Mouse (Mus musculus) cortical plate, adult 2 months (tissue): Measurements from ENCODE around the gene Mars2. TPM values are rescaled to one million over a fixed set of nuclear protein-coding genes. Genes with fewer than 3 reads are reported as not detected.

Experiments used
- H3K27ac ChIP-seq: fragments of 200-500 bp; 2 replicates; pipeline ENCODE4 v1.5.1; 2012; ENCODE audit warnings: low read length, control low read depth, inconsistent platforms; ENCODE audit not compliant: insufficient read depth
- H3K4me1 ChIP-seq: fragments of 200-500 bp; 2 replicates; pipeline ENCODE4 v1.6.1; 2011; ENCODE audit warnings: low read length; ENCODE audit not compliant: control insufficient read depth, insufficient read depth
- H3K4me3 ChIP-seq: fragments of 200-500 bp; 2 replicates; pipeline ENCODE4 v1.5.1; 2011; ENCODE audit warnings: mild to moderate bottlenecking, low read length, control low read depth; ENCODE audit not compliant: insufficient read depth
- CTCF ChIP-seq: fragments of 200-500 bp; IDR thresholded peaks from 2 replicates; pipeline ENCODE4 v1.5.1; 2011; ENCODE audit warnings: mild to moderate bottlenecking, control low read depth, low read length; ENCODE audit not compliant: insufficient read depth; ENCODE audit errors: extremely low read depth
- POLR2A ChIP-seq: fragments of 200-500 bp; IDR thresholded peaks from 2 replicates; pipeline ENCODE4 v1.6.1; 2011; ENCODE audit warnings: mild to moderate bottlenecking, low read length, control low read depth; ENCODE audit not compliant: insufficient read depth; ENCODE audit errors: extremely low read depth
- polyA plus RNA-seq: library from polyadenylated mRNA; depleted of rRNA; stranded (reverse); fragments of >200 nt; gene quantifications from 2 replicates; pipeline ENCODE4 v1.2.3, GENCODE M21; 2012

The Mars2 gene
- polyA plus RNA-seq, 1 experiment = 4.1 TPM

GRCm38 (mm10) chr1:55205808-55206327, 31.1 kb upstream of the Mars2 start:
- TF ChIP-seq POLR2A (no peak), CTCF (no peak)
- H3K27ac ChIP-seq = no peak overlapping the region
- no peak overlapping the region for H3K4me3 ChIP-seq
- H3K4me1 ChIP-seq = peaks cover 1% of the 10 kb centered on the region

DNA sequence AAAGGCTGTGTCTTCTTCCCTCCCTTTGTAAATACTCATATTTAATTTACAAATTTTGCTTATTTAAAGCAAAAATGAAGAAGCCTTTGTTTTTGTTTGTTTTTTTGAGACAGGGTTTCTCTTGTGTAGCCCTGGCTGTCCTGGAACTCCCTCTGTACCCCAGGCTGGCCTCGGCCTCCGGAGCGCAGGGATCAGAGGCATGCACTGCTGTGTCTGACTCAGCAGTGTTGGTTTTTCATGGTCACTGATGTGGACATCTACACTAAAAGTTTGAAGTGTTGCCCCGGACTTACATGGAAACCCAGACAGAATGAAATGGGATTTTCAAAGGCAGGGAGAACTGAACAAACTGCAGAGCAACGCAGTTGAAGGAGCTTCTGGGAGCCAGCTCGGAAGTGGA, 29.4 kb upstream of the Mars2 start:
- Histone ChIP-seq H3K4me1 (no peaks in the 10 kb centered on the region; the same call in 1 of the 2 replicates), H3K27ac (no peak overlapping the region), H3K4me3 (no peak overlapping the region)
- no peak for TF ChIP-seq CTCF
- no peak for TF ChIP-seq POLR2A

GRCm38 (mm10) chr1:55208500-55209140, 28.4 kb upstream of the Mars2 start:
- no peak overlapping the region for H3K27ac ChIP-seq
- no peaks in the 10 kb centered on the region; the same call in 1 of the 2 replicates for H3K4me1 ChIP-seq
- H3K4me3 ChIP-seq = no peak overlapping the region
- no peak for TF ChIP-seq CTCF
- TF ChIP-seq POLR2A = no peak

GRCm38 (mm10) chr1:55210202-55210965, 26.6 kb upstream of the Mars2 start:
- TF ChIP-seq CTCF (no peak), POLR2A (no peak)
- no peak overlapping the region for H3K27ac ChIP-seq
- no peak overlapping the region for H3K4me3 ChIP-seq
- H3K4me1 ChIP-seq = no peaks in the 10 kb centered on the region; the same call in 1 of the 2 replicates

DNA sequence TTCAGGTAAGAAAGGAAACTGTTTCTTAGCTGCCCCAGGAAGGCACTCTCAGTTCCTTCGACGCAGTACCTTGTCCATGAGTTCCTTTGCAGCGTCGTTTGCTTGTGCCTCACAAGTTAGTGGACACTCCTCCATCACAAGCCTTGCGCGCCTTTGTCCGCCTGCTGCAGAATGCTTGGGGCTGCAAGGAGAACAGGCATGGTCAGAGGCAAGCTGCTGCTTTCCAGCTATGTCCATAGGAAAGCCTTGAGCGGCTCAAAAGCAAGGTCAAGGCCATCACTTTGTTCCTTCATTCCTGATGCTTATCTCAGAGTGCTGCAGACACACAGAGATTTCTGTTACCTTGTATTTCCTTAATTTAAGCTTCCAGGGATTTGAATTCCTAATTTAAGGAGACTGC, 25.9 kb upstream of the Mars2 start:
- H3K4me1 ChIP-seq = no peaks in the 10 kb centered on the region; the same call in 1 of the 2 replicates
- TF ChIP-seq POLR2A = no peak
- TF ChIP-seq CTCF = no peak
- H3K4me3 ChIP-seq = no peak overlapping the region
- no peak overlapping the region for H3K27ac ChIP-seq

- H3K27ac ChIP-seq = no peak overlapping the region
- H3K4me1 ChIP-seq = no peaks in the 10 kb centered on the region; the same call in 1 of the 2 replicates
- no peak for TF ChIP-seq CTCF
- no peak for TF ChIP-seq POLR2A
- H3K4me3 ChIP-seq = no peak overlapping the region
These were observed 24.2 kb upstream of the Mars2 start for GRCm38 (mm10) chr1:55212771-55213170.

DNA sequence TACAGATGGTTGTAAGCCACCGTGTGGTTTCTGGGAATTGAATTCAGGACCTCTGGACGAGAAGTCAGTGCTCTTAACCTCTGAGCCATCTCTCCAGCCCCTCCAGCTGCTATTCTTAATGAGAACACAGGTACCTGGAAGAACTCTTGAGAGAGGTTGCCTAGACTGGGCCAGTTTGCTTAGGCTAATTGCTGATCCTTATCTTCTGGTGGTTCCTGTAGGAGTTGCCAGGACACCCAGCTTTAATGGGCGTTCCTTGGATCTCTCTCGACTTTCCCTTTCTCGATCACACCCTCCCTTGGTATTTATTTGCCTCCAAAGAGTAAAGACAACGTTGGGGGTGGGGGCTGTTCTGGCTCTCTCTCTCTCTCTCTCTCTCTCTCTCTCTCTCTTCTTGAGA, 23.5 kb upstream of the Mars2 start:
- Histone ChIP-seq H3K27ac (no peak overlapping the region), H3K4me1 (no peaks in the 10 kb centered on the region), H3K4me3 (no peak overlapping the region)
- TF ChIP-seq CTCF (no peak), POLR2A (no peak)

DNA sequence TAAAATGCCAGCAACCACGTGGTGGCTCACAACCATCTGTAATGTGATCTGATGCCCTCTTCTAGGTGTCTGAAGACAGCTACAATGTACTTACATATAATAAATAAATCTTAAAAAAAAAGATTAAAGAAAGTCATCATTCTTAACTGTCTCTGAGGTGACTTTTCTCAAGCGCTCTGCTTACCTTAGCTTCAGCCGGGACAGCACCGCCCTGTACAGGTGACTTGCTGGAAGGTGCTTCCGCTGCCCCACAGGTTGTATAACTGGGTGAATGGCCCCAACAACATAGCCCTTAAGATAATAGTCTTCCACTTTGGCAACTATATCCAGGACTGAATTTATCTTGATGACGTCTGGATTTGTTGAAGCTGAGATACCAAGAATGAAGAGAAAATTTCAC, 23.0 kb upstream of the Mars2 start:
- TF ChIP-seq POLR2A (no peak), CTCF (no peak)
- H3K4me1 ChIP-seq = no peaks in the 10 kb centered on the region
- no peak overlapping the region for H3K27ac ChIP-seq
- H3K4me3 ChIP-seq = no peak overlapping the region

DNA sequence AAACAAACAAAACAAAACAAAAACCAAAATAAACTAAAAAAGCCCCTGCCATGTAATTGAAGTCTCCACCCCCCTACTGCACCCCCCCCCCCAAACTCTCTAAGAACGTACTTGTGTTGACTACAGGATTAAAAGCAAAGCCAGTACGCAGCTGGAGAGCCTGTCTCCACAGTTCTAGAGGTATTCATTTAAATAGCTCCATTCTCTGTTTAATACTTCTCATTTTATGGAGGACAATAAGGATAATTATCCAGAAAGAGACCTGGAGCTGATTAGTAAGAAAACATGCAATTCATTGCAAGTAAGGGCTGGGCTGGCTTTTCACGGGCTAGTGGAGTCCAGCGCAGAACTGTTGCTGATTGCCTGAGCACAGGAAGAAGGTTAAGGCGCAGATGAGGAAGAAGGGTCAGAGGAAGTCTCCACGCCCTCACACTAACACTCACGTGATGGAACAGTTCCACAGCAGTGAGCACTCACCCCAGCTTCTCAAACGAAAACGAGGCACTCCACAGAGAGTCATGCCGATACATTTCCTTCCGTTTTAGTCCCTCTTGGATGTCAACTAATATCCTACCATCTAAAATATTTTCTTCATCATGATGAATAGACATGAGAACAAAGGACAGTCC, 21.7 kb upstream of the Mars2 start:
- TF ChIP-seq CTCF (no peak), POLR2A (no peak)
- Histone ChIP-seq H3K27ac (no peak overlapping the region), H3K4me3 (no peak overlapping the region), H3K4me1 (no peaks in the 10 kb centered on the region)
